ENCODE assay signal across 13 mouse cellular contexts in genomic region chr5:116448409-116449191, GRCm38 (mm10). TPM values are rescaled to one million over a fixed set of nuclear protein-coding genes. Genes with fewer than 3 reads are reported as not detected.
DNase-seq lines count a peak whose midpoint lies in the region; ATAC-seq and TF ChIP-seq lines count a peak whose summit lies in the region.
"Had no signal": no experiment of that assay in that cellular context is flagged by ENCODE, and none has a peak within 500 bp of the region (broad histone marks: within the 10 kb centered on the region; RNA-seq: fewer than 3 reads in every experiment).

No protein-coding gene starts in this region.

- H3K4me1 ChIP-seq in heart, postnatal 0 days (ENCODE audit: control insufficient read depth, insufficient read depth) = peaks cover 19% of the 10 kb centered on the region

- no peaks in the 10 kb centered on the region for H3K36me3 ChIP-seq in heart, postnatal 0 days (replicated peaks; ENCODE audit: control insufficient read depth, insufficient read depth, low read length)

- no peak overlapping the region for H3K9ac ChIP-seq in heart, postnatal 0 days (replicated peaks; ENCODE audit: low read depth, low read length)

- ATAC-seq in heart, postnatal 0 days (ENCODE audit: insufficient read depth, low read depth) = no peak

- TF ChIP-seq CTCF in layer of hippocampus, adult 2 months (conservative IDR thresholded peaks at IDR 0.05) = no peak
- TF ChIP-seq CTCF in heart, postnatal 0 days (IDR thresholded peaks at IDR 0.05; ENCODE audit: low read depth) = no peak

- WGBS in heart, postnatal 0 days = 7% methylated on average over 11 of the region's 11 CpGs

- peak; percentile 46 to 57 for DNase-seq in cerebellum, postnatal 25 days
- DNase-seq in cerebellum, adult 9-11 months = no peak
- DNase-seq in layer of hippocampus, adult 2 months (ENCODE audit: low spot score in 2 of 2) = peak in 1 of 2 experiments; percentile 43
- no peak for DNase-seq in layer of hippocampus, postnatal 25 days (ENCODE audit: extremely low spot score in 1 of 2, low spot score in 1 of 2)
- no peak for DNase-seq in heart, postnatal 0 days (ENCODE audit: low spot score)
- DNase-seq in lung, postnatal 4 days = peak; percentile 15 to 65
- DNase-seq in gastrocnemius, postnatal 25 days = no peak
- DNase-seq in gastrocnemius, postnatal 4 days (ENCODE audit: low spot score in 2 of 2) = no peak
- DNase-seq: adrenal gland, postnatal 14 days; B cell, adult 2 months; thymus, postnatal 36 days had no signal

- H3K9me3 ChIP-seq in heart, postnatal 0 days (replicated peaks; ENCODE audit: control insufficient read depth, low read length) = no peaks in the 10 kb centered on the region

- H3K4me3 ChIP-seq in layer of hippocampus, adult 2 months = no peak overlapping the region
- H3K4me3 ChIP-seq in heart, postnatal 0 days (ENCODE audit: low read depth, low read length) = no peak overlapping the region
- H3K4me3 ChIP-seq: erythroblast, embryonic 14.5 days had no signal

- H3K27ac ChIP-seq in layer of hippocampus, adult 2 months = peak overlapping the region; percentile 39; the same call in 1 of the 2 replicates
- no peak overlapping the region for H3K27ac ChIP-seq in heart, postnatal 0 days (ENCODE audit: low read depth)

- TF ChIP-seq EP300 in heart, postnatal 0 days (IDR thresholded peaks at IDR 0.05; ENCODE audit: low read depth) = no peak

- H3K4me2 ChIP-seq in heart, postnatal 0 days (ENCODE audit: low read depth, low read length) = peak overlapping the region; percentile 45

- no peaks in the 10 kb centered on the region for H3K27me3 ChIP-seq in heart, postnatal 0 days (ENCODE audit: control insufficient read depth, insufficient read depth, low read length)

RNA-seq across cellular contexts. Expression of gene Hspb8, which starts 25.9 kb away (rescaled TPM):
- 10 to 100 TPM; 11.8 to 12.5 TPM for total RNA-seq in layer of hippocampus, adult 2 months (2021)
- total RNA-seq in layer of hippocampus, postnatal 25 days (2021) = 10 to 100 TPM; 11.7 to 13.6 TPM
- 102 and 111 TPM in 2 replicates for total RNA-seq in heart, postnatal 0 days (2014; rRNA removed; ENCODE audit: low replicate concordance)
- 26.9 and 30.3 TPM in 2 replicates for polyA plus RNA-seq in heart, postnatal 0 days (2015; fragmentation: Nextera tagmentation; extraction: Ambion mirVana)
- total RNA-seq in gastrocnemius, postnatal 25 days (2021) = 100 to 1,000 TPM; 216 to 227 TPM
- 100 to 1,000 TPM; 188 to 208 TPM for total RNA-seq in gastrocnemius, postnatal 4 days (2021)
- total RNA-seq: megakaryocyte-erythroid progenitor cell, adult 5-6 weeks had no signal
- polyA plus RNA-seq: erythroblast, embryonic 14.5 days had no signal

Comparison
In these comparisons a context has a peak if more than half of its experiments do, and no peak if none do; other contexts are left out.
1. DNase-seq: peak in cerebellum, postnatal 25 days (2 of 2) and lung, postnatal 4 days (2 of 2); none in cerebellum, adult 9-11 months (single experiment), layer of hippocampus, postnatal 25 days (0 of 2), heart, postnatal 0 days (single experiment), gastrocnemius, postnatal 25 days (single experiment) and gastrocnemius, postnatal 4 days (0 of 2).